Mouse (Mus musculus) MEL (cell line): ENCODE measurements at regions not wholly inside any gene's neighbourhood (a gene's known extent, or its start where the extent isn't known, plus 50 kb on each side); places are given as distances from the start of the nearest gene placed in this dataset.

ENCODE experiments used
- DNase-seq: peaks from one replicate; pipeline ENCODE4 v3.0.0; 2011; ENCODE audit warnings: low read depth, low spot score
- H3K27ac ChIP-seq: 2 replicates; pipeline ENCODE4 v1.5.1; 2012; ENCODE audit warnings: low read depth, mild to moderate bottlenecking, control low read depth, low read length, moderate library complexity; ENCODE audit not compliant: control insufficient read depth
- H3K27me3 ChIP-seq, 2 experiments: fragments of 150-350 bp in 1 of 2; sonication (generic) in 1 of 2; 2 replicates each; pipeline ENCODE4 v1.6.1; 2012; ENCODE audit warnings: low read length in 2 of 2, mild to moderate bottlenecking in 2 of 2, improper control_type of control experiment in 1 of 2, moderate library complexity in 1 of 2; ENCODE audit not compliant: insufficient read depth in 2 of 2, control insufficient read depth in 1 of 2
- H3K36me3 ChIP-seq, 2 experiments: 2 replicates each; pipeline ENCODE4 v1.6.1; 2012 to 2014; ENCODE audit warnings: low read length in 2 of 2, improper control_type of control experiment in 1 of 2, inconsistent platforms in 1 of 2, mild to moderate bottlenecking in 1 of 2; ENCODE audit not compliant: insufficient read depth in 2 of 2, control insufficient read depth in 1 of 2
- H3K4me1 ChIP-seq, 2 experiments: fragments of 150-350 bp in 1 of 2; sonication (generic) in 1 of 2; 2 replicates each; pipeline ENCODE4 v1.6.1; 2012; ENCODE audit warnings: low read length in 2 of 2, improper control_type of control experiment in 1 of 2, mild to moderate bottlenecking in 1 of 2; ENCODE audit not compliant: insufficient read depth in 2 of 2, control insufficient read depth in 1 of 2
- H3K4me3 ChIP-seq, 2 experiments: fragments of 150-350 bp in 1 of 2; sonication (generic) in 1 of 2; 2 replicates each; pipeline ENCODE4 v1.5.1; 2012; ENCODE audit warnings: low read depth in 2 of 2, low read length in 2 of 2, mild to moderate bottlenecking in 2 of 2, moderate library complexity in 2 of 2, control low read depth in 1 of 2, improper control_type of control experiment in 1 of 2; ENCODE audit not compliant: control insufficient read depth in 1 of 2, insufficient read depth in 1 of 2
- H3K79me2 ChIP-seq: 2 replicates; pipeline ENCODE4 v1.6.1; 2012; ENCODE audit warnings: mild to moderate bottlenecking, low read length, moderate library complexity; ENCODE audit not compliant: control insufficient read depth, poor library complexity, insufficient read depth
- H3K9ac ChIP-seq: 2 replicates; pipeline ENCODE4 v1.6.1; 2012; ENCODE audit warnings: low read depth, mild to moderate bottlenecking, control low read depth, low read length, moderate library complexity; ENCODE audit not compliant: control insufficient read depth, poor library complexity, severe bottlenecking
- H3K9me3 ChIP-seq: fragments of 150-350 bp; sonication (generic); replicated peaks from 2 replicates; pipeline ENCODE4 v1.6.1; 2012; ENCODE audit warnings: mild to moderate bottlenecking, low read length, improper control_type of control experiment, moderate library complexity; ENCODE audit not compliant: insufficient read depth
- CTCF ChIP-seq, 3 experiments: IDR thresholded peaks in 2 of 3; conservative IDR thresholded peaks in 1 of 3; 2 replicates each; pipeline ENCODE4 v1.5.1; 2011 to 2012; ENCODE audit warnings: low read length in 3 of 3, low read depth in 2 of 3, mild to moderate bottlenecking in 2 of 3, improper control_type of control experiment in 1 of 3, inconsistent platforms in 1 of 3, mixed read lengths in 1 of 3, moderate library complexity in 1 of 3; ENCODE audit not compliant: control insufficient read depth in 1 of 3, insufficient read depth in 1 of 3, poor library complexity in 1 of 3, severe bottlenecking in 1 of 3
- E2F4 ChIP-seq: IDR thresholded peaks from 2 replicates; pipeline ENCODE4 v1.6.1; 2011; ENCODE audit warnings: low read depth, low read length, improper control_type of control experiment, borderline replicate concordance
- EP300 ChIP-seq, 2 experiments: IDR thresholded peaks; 2 replicates each; pipeline ENCODE4 v1.6.1; 2011; ENCODE audit warnings: improper control_type of control experiment in 2 of 2, low read length in 2 of 2, low read depth in 1 of 2, mild to moderate bottlenecking in 1 of 2
- GABPA ChIP-seq: IDR thresholded peaks from 2 replicates; pipeline ENCODE4 v1.6.1; 2012; ENCODE audit warnings: low read depth, mild to moderate bottlenecking, inconsistent platforms, low read length, improper control_type of control experiment, moderate library complexity
- GATA1 ChIP-seq: IDR thresholded peaks from 2 replicates; pipeline ENCODE4 v1.6.1; 2011; ENCODE audit warnings: low read depth, low read length, improper control_type of control experiment
- MAFK ChIP-seq: IDR thresholded peaks from 2 replicates; pipeline ENCODE4 v1.6.1; 2011; ENCODE audit warnings: low read depth, mild to moderate bottlenecking, low read length, improper control_type of control experiment, borderline replicate concordance
- MAZ ChIP-seq: IDR thresholded peaks from 2 replicates; pipeline ENCODE4 v1.6.1; 2012; ENCODE audit warnings: low read depth, mild to moderate bottlenecking, inconsistent platforms, low read length, improper control_type of control experiment
- NELFE ChIP-seq: IDR thresholded peaks from 2 replicates; pipeline ENCODE4 v1.6.1; 2011; ENCODE audit warnings: low read depth, low read length, improper control_type of control experiment
- POLR2A ChIP-seq, 2 experiments: IDR thresholded peaks; 2 replicates each; pipeline ENCODE4 v1.6.1; 2011 to 2012; ENCODE audit warnings: low read length in 2 of 2, mild to moderate bottlenecking in 2 of 2, control low read depth in 1 of 2, improper control_type of control experiment in 1 of 2, low read depth in 1 of 2, moderate library complexity in 1 of 2; ENCODE audit not compliant: control insufficient read depth in 1 of 2, insufficient read depth in 1 of 2, poor library complexity in 1 of 2
- POLR2AphosphoS2 ChIP-seq: IDR thresholded peaks from 2 replicates; pipeline ENCODE4 v1.6.1; 2011; ENCODE audit warnings: low read length, improper control_type of control experiment
- RAD21 ChIP-seq: IDR thresholded peaks from 2 replicates; pipeline ENCODE4 v1.6.1; 2011; ENCODE audit warnings: mild to moderate bottlenecking, low read depth, low read length, improper control_type of control experiment
- RCOR1 ChIP-seq: IDR thresholded peaks from 2 replicates; pipeline ENCODE4 v1.6.1; 2012; ENCODE audit warnings: low read depth, mild to moderate bottlenecking, inconsistent platforms, low read length, improper control_type of control experiment
- SIN3A ChIP-seq: IDR thresholded peaks from 2 replicates; pipeline ENCODE4 v1.6.1; 2012; ENCODE audit warnings: low read length, improper control_type of control experiment, inconsistent platforms
- SMC3 ChIP-seq: IDR thresholded peaks from 2 replicates; pipeline ENCODE4 v1.6.1; 2011; ENCODE audit warnings: low read depth, low read length, improper control_type of control experiment
- TAL1 ChIP-seq: IDR thresholded peaks from 2 replicates; pipeline ENCODE4 v1.6.1; 2012; ENCODE audit warnings: mild to moderate bottlenecking, inconsistent platforms, low read length, moderate library complexity, mixed read lengths
- UBTF ChIP-seq: IDR thresholded peaks from 2 replicates; pipeline ENCODE4 v1.6.1; 2012; ENCODE audit warnings: low read depth, mild to moderate bottlenecking, inconsistent platforms, low read length, improper control_type of control experiment, moderate library complexity, borderline replicate concordance; ENCODE audit not compliant: insufficient read depth
- USF1 ChIP-seq: IDR thresholded peaks from 2 replicates; pipeline ENCODE4 v1.6.1; 2014; ENCODE audit warnings: low read depth, mild to moderate bottlenecking, inconsistent platforms, low read length, improper control_type of control experiment, moderate library complexity
- ZC3H11A ChIP-seq: IDR thresholded peaks from 2 replicates; pipeline ENCODE4 v1.6.1; 2012; ENCODE audit warnings: low read depth, mild to moderate bottlenecking, inconsistent platforms, low read length, improper control_type of control experiment
- ZKSCAN1 ChIP-seq: IDR thresholded peaks from 2 replicates; pipeline ENCODE4 v1.6.1; 2012; ENCODE audit warnings: low read depth, mild to moderate bottlenecking, inconsistent platforms, low read length, improper control_type of control experiment, moderate library complexity
- ZMIZ1 ChIP-seq: IDR thresholded peaks from 2 replicates; pipeline ENCODE4 v1.6.1; 2012; ENCODE audit warnings: low read depth, mild to moderate bottlenecking, inconsistent platforms, low read length, improper control_type of control experiment, moderate library complexity
- ZNF384 ChIP-seq: IDR thresholded peaks from 2 replicates; pipeline ENCODE4 v1.6.1; 2012; ENCODE audit warnings: low read depth, mild to moderate bottlenecking, inconsistent platforms, low read length, improper control_type of control experiment

GRCm38 (mm10) chr8:27677143-27678106 is 230.0 kb downstream of the Poteg start:
- peak; percentile 55 for DNase-seq
- Histone ChIP-seq H3K9ac (no peak overlapping the region), H3K36me3 (no peaks in the 10 kb centered on the region), H3K4me1 (no peaks in the 10 kb centered on the region), H3K79me2 (no peaks in the 10 kb centered on the region), H3K9me3 (no peaks in the 10 kb centered on the region), H3K27me3 (no peaks in the 10 kb centered on the region), H3K4me3 (no peak overlapping the region)
- peak; percentile 27; the same call in 1 of the 2 replicates for TF ChIP-seq ZKSCAN1
- TF ChIP-seq MAFK, result no peak
- TF ChIP-seq RCOR1, result no peak
- TF ChIP-seq ZC3H11A, result peak; percentile 45
- peak; percentile 100 for TF ChIP-seq ZNF384
- peak; percentile 53 for TF ChIP-seq SMC3
- TF ChIP-seq CTCF (IDR thresholded peaks at IDR 0.05 in 2 of 3, conservative IDR thresholded peaks at IDR 0.05 in 1 of 3; ENCODE audit: control insufficient read depth in 1 of 3, insufficient read depth in 1 of 3, low read depth in 2 of 3, low read length in 3 of 3, poor library complexity in 1 of 3, severe bottlenecking in 1 of 3), result peak; percentile 30 to 77 (median 55)
- TF ChIP-seq RAD21, result peak; percentile 85
- no peak for TF ChIP-seq GATA1
- TF ChIP-seq, all 39 proteins: peak for 6
- H3K27ac ChIP-seq, result no peak overlapping the region

GRCm38 (mm10) chr8:27679164-27679563 is 231.7 kb downstream of the Poteg start:
- Histone ChIP-seq H3K36me3 (no peaks in the 10 kb centered on the region), H3K4me3 (no peak overlapping the region), H3K27ac (no peak overlapping the region), H3K79me2 (no peaks in the 10 kb centered on the region), H3K27me3 (no peaks in the 10 kb centered on the region), H3K9me3 (no peaks in the 10 kb centered on the region), H3K4me1 (no peaks in the 10 kb centered on the region), H3K9ac (no peak overlapping the region)
- DNase-seq, result peak; percentile 44
- TF ChIP-seq ZNF384 (peak; percentile 56; the same call in 1 of the 2 replicates), CTCF (IDR thresholded peaks at IDR 0.05 in 2 of 3, conservative IDR thresholded peaks at IDR 0.05 in 1 of 3; ENCODE audit: control insufficient read depth in 1 of 3, insufficient read depth in 1 of 3, low read depth in 2 of 3, low read length in 3 of 3, poor library complexity in 1 of 3, severe bottlenecking in 1 of 3) (peak; percentile 60 to 75 (median 65)), MAZ (no peak), GABPA (no peak), ZMIZ1 (no peak), POLR2AphosphoS2 (no peak), E2F4 (no peak), NELFE (no peak), UBTF (no peak), SIN3A (no peak), ZC3H11A (peak; percentile 45), RAD21 (peak; percentile 73), POLR2A (IDR thresholded peaks at IDR 0.05; ENCODE audit: control insufficient read depth in 1 of 2, insufficient read depth in 1 of 2, low read depth in 1 of 2, low read length in 2 of 2, poor library complexity in 1 of 2) (no peak), EP300 (IDR thresholded peaks at IDR 0.05; ENCODE audit: low read depth in 1 of 2, low read length in 2 of 2) (no peak), SMC3 (peak; percentile 61), TAL1 (no peak), USF1 (no peak)
